Mouse (Mus musculus) R1 (cell line): ENCODE measurements around the gene Cav3.
A peak's percentile ranks its signal among the peaks of the same experiment; 100 is the strongest.

Source experiments
- DNase-seq: peaks from one replicate; pipeline ENCODE4 v3.0.0-alpha.2; 2018; ENCODE audit warnings: low read depth, low spot score

Cav3 gene

DNA sequence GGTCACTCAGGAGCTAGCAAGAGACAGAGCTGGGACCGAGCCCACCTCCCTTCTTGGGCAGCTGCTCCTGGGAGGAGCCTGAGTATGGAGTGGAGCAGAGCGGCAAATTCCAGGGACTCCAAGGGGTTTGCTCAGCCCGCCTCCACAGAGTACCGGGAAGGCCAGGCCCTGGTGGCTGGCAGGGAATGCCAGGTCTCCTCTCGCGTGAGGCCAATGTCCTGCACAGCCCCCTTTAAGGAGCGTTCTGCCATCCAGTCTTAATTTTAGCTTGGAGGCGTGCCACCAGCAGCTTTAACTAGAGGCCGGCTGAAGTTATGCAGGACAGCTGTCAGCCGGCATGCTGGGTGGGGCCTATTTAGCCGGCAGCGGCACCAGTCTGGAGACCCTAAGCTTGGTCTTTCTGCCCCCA lies at the start of gene Cav3:
TSS of gene Cav3 (plus strand) at position 165 of the 409 bp plus-strand sequence.
- DNase-seq = no peak

DNA sequence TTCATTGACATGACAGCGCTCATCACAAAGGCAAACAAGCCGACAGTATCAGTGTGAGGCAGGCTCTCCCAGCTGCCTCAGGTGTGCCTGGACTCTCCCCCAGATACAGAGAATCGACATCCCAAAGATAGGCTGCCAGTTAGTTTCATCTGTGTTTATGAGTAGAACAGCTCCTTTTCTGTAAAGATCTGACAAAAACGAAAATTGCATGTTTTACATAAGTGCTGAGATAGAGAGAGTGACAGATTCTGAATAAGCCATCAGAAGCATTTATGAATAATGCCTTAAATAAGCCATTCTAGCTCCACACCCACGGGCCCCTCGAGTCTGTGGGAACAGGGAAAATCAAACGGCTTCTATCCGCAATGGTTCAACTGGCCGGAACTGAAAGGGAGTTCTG lies 40.0 kb upstream of the Cav3 start:
- DNase-seq = no peak

GRCm38 (mm10) chr6:112420883-112421282 lies 38.4 kb upstream of the Cav3 start:
- DNase-seq = peak; percentile 19

DNA sequence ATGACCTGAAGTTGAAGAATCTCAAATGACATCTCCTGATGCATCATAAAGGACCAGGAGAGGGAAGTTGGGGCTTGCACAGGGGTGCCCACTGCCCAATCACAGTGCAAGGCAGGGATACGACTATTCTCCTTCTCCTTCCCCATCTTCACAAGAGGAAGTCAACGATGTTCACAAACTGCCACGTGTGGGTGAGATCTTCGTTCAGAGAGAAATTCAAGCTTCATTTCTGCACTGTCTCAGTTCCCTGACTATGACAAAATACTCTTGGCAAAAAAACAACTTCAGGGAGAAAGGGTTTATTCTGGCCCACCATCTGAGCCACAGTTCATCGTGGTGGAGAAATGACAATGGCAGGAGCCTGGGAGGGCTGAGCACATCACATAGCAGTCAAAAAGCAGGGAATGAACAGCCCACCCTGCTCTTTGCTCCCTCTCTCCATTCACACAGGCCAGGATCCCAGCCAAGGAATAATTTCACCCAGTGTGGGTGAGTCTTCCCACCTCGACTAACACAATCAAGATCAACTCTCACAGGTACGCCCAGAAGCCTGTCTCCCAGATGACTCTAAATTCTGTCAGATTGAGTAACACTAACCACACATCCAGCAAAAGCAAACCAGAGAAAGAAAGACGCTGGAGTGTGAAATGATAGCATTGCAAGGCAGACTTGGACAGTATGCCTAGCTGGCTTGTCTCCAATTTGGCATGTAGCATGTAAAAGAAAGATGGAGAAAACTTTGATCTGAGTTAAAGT lies 35.4 kb upstream of the Cav3 start:
- DNase-seq = no peak

GRCm38 (mm10) chr6:112426018-112426732 lies 33.1 kb upstream of the Cav3 start:
- no peak for DNase-seq

DNA sequence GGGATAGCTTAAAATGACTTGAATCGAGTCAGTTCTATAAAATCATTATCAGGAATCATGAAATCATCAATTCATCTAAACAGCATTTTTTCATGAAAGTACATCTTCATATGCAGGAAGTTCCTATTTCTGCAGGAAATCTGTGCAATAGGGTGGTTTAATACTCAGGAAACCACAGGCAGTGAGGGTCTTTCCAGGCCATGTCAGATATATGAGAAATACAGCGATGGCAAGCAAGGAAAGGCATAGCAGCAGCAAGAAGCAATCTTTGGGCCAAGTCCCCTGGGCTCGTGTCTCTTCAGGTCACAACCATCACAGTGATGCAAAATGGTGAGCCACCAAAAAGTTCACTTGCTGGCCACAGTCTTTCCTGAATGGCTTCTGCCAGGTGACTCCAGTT lies 13.6 kb upstream of the Cav3 start:
- no peak for DNase-seq

GRCm38 (mm10) chr6:112461459-112461858 lies 2.2 kb downstream of the Cav3 start:
- DNase-seq = no peak

DNA sequence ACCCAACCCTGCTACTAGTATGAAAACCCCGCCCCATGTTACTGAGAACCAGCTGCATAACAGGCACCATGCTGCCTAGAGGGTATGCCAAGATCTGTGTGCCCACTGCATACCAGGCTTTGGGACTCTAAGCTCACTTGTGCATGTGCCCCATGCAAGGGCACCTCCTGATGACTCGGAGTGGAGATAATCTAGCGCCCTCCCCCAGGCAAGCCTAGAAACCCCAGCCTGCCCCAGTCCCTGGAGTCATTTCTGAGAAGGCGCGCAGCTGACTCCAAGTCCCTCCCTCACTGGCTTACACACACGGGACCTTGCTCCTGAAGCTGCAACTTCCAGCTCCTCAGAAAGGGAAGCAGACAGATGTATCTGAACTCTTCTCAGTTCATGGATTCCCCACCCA lies 4.0 kb downstream of the Cav3 start:
- no peak for DNase-seq

- DNase-seq = no peak
These were observed 6.1 kb downstream of the Cav3 start for GRCm38 (mm10) chr6:112465441-112465840.

DNA sequence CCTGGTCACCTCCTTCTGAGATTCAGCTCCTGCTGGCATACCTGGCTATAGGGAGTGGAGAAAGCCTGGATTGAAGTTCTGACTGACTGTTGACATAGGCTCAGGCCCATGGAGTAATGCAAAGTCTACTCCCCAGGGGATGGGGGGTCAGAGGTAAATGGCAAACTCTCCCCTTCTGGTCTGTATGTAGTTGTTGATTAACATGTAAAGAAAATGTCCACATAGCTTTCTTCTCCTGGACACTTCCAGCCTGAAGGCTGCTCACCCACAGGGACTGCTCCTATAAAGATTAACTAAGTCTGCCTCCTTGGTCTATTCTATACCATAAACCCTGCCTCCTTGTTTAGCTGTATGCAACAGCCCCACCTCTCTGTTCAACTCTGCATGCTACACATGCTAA lies 6.7 kb downstream of the Cav3 start:
- no peak for DNase-seq

DNA sequence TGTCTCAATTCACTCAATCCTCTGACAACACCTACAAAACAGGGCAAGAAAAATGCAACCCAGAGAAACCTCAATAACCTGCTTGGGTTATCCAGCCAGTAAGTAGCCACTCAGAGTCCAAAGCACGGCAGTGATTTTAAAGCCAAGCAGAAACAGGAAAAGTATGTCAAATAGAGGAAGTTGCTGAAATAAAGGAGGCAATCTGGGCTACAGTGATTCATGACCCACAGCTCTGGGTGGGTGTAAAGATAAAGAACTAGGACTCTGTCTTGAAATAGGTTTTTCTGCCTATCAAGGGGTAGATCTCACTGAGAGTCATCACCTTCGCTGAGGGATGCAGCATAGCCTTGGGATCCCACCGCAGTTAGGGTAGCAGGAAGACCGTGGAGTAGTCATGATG lies 12.3 kb downstream of the Cav3 start:
- no peak for DNase-seq

- DNase-seq = peak; percentile 84
These were observed 20.6 kb downstream of the Cav3 start for GRCm38 (mm10) chr6:112479861-112480260.

DNA sequence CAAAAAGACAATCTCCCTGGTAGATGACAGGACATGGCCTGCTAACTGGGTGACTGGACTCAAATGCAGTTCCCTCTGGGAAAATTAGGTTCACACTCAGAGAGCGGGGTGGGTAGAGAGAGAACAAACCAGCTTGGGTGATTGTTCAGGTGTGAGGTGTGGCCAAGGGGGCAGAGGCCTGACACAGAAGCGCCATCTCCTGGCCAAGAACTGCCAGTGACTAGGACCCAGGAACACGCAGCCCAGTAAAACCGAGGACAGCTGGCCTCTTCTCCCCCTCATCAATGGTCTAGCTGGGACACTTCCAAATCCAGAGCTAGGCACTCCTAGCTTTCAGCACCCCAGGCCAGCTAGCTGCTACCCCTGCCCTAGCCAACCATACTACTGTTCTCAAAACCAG lies 25.0 kb downstream of the Cav3 start:
- DNase-seq = peak; percentile 43

DNA sequence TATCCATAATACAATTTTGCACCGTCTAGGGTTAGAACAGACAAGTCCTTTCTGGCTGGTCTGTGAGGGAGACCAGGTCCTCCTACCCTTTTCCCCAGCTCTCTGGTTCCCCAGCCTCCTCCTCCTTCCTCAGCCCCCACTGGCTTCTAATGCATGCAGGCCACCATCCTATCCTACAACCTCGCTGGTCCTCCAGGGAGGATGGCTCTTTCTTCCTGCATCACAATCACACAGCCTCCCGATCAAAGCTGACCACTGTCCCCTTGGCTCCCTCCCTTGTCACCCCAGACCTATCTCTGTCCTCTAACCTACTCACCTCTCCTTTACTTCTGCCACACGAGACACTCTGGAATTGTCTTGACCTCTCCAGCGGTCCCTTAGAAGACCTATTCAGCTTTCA lies 28.7 kb downstream of the Cav3 start:
- DNase-seq = no peak

DNA sequence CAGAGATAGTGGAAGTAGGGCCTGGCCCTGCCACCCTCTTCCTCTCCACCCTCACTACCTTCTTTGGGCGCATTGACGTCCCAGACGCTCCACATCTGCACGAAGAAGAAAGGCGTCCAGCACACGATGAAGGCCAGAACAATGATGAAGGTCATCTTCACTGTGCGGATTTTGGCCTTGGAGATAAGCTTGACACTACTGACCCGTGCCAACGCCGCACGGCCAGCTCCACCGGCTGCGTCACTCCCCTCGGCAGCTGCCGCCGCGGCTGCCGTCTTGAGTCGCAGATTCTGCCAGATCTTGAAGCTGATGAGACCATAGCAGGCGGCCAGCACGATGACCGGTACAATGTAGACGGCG lies 29.5 kb downstream of the Cav3 start:
- DNase-seq = no peak

DNA sequence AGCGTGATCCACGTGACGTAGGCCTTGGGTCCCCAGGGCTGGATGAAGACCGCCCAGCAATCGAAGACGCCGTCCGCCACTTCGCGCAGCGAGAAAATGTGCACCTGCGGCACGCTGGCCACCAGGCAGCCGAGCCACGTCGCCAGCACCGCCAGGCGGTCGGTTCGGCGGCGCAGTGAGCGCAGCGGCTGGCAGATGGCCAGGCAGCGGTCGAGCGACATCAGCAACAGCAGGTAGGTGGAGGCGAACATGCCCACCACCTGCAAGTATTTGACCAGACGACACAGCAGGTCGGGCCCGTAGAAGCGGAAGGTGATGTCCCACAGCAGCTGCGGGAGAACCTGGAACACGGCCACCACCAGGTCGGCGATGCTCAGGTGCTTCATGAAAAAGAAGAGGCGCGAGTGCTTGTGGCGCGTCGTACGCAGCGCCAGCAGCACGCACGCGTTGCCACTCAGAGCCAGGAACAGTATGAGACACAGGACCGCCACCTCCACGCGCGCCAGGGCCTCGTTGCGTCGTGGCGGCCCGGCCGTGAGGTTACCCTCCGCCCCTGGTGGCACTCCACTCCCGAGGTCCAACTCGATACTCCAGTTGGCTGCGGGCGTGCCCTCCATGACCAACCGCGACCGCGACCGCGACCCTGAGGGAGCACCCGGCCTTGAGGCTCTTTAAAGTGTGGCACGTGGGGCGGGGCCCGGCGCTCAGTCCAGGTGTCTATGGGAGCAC lies 30.0 kb downstream of the Cav3 start:
- peak; percentile 26 for DNase-seq

- DNase-seq = peak; percentile 22
These were observed 30.7 kb downstream of the Cav3 start, which contains the start of gene Oxtr for GRCm38 (mm10) chr6:112489910-112490559. Gene Oxtr (minus strand): TSS chr6:112489943.

- peak; percentile 77 for DNase-seq
These were observed 31.4 kb downstream of the Cav3 start for GRCm38 (mm10) chr6:112490625-112491242.

GRCm38 (mm10) chr6:112491521-112491920 lies 32.2 kb downstream of the Cav3 start:
- no peak for DNase-seq

DNA sequence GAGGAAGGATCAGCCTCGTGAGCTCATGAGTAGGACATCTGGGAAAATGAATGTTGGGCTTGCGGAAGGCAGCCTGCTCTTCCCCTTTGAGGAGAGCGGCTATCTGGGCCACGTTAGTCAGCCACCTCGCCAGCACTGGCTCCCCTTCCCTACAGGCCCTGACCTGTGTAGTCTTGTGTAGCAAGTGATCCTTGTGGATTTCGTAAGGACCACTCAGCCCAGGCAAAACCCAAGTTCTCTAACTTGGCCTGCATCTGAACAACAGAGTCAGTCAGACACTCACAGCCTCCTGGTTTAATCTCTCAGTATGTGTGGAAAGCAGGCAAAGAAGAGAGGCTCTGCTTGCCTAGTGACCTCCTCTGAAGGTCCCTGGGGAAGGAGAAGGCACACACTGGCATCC lies 33.4 kb downstream of the Cav3 start:
- DNase-seq = no peak

DNA sequence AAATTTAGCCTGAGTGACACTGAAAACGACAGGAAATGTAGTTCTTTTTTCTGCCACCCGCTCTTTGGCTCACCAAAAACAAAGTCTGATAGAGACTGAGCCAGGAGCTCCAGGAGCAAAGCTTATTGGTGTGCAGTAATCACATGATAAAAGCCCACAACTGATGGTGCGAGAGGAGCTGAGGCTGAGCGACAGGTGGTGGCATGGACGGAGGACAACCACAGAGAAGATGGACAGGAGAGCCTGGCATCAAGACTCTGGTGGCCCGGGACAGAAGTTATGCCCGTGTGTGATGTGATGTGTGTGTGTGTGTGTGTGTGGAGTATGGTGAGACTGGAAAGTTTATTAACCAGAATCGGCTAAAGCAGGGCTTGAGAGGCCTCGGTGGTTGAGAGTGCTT lies 34.1 kb downstream of the Cav3 start:
- no peak for DNase-seq
